Mouse (Mus musculus) thymus, adult 2 months (tissue): ENCODE data around the gene Foxred1.
A peak's percentile ranks its signal among the peaks of the same experiment; 100 is the strongest.

Experiments
- CTCF ChIP-seq: fragments of 200-500 bp; IDR thresholded peaks from 2 replicates; pipeline ENCODE4 v1.5.1; 2012; ENCODE audit warnings: mild to moderate bottlenecking, control low read depth, low read length, moderate library complexity, borderline replicate concordance; ENCODE audit not compliant: control insufficient read depth, poor library complexity, insufficient read depth; ENCODE audit errors: extremely low read depth
- POLR2A ChIP-seq: fragments of 200-500 bp; IDR thresholded peaks from 2 replicates; pipeline ENCODE4 v1.6.1; 2012; ENCODE audit warnings: mild to moderate bottlenecking, low read length, control low read depth, moderate library complexity; ENCODE audit not compliant: control insufficient read depth, poor library complexity, insufficient read depth; ENCODE audit errors: extremely low read depth

GRCm38 (mm10) chr9:35199772-35200471 lies 10.9 kb downstream of the Foxred1 start, which contains the start of the genes Srpr and Tirap:
- TF ChIP-seq POLR2A = no peak
- TF ChIP-seq CTCF = peak; percentile 89
